Mouse (Mus musculus): ENCODE measurements around the gene Top2b. TPM values are rescaled to one million over a fixed set of nuclear protein-coding genes. Genes with fewer than 3 reads are reported as not detected.

The Top2b gene
- total and polyA plus RNA-seq, 3 experiments = 29.5 to 190 (median 39.5) TPM

GRCm38 (mm10) chr14:16447587-16447986 lies 82.6 kb downstream of the Top2b start:
- peak; percentile 41 for DNase-seq (ENCODE audit: low read depth, low spot score)
- no peaks in the 10 kb centered on the region for H3K27me3 ChIP-seq (ENCODE audit: control insufficient read depth in 1 of 2, insufficient read depth in 2 of 2, low read length in 2 of 2)
- no peak overlapping the region for H3K9ac ChIP-seq (ENCODE audit: control insufficient read depth, low read depth, low read length, poor library complexity, severe bottlenecking)
- H3K4me3 ChIP-seq (ENCODE audit: control insufficient read depth in 1 of 2, insufficient read depth in 1 of 2, low read depth in 2 of 2, low read length in 2 of 2) = no peak overlapping the region
- H3K79me2 ChIP-seq (ENCODE audit: control insufficient read depth, insufficient read depth, low read length, poor library complexity) = no peaks in the 10 kb centered on the region
- no peaks in the 10 kb centered on the region for H3K36me3 ChIP-seq (ENCODE audit: control insufficient read depth in 1 of 2, insufficient read depth in 2 of 2, low read length in 2 of 2)
- no peaks in the 10 kb centered on the region for H3K9me3 ChIP-seq (replicated peaks; ENCODE audit: insufficient read depth, low read length)
- H3K27ac ChIP-seq (ENCODE audit: control insufficient read depth, low read depth, low read length) = no peak overlapping the region
- TF ChIP-seq GATA1 (IDR thresholded peaks at IDR 0.05; ENCODE audit: low read depth, low read length) = no peak
- TF ChIP-seq USF1 (IDR thresholded peaks at IDR 0.05; ENCODE audit: low read depth, low read length) = no peak
- TF ChIP-seq E2F4 (IDR thresholded peaks at IDR 0.05; ENCODE audit: borderline replicate concordance, low read depth, low read length) = no peak
- TF ChIP-seq BHLHE40 (IDR thresholded peaks at IDR 0.05; ENCODE audit: borderline replicate concordance, low read depth, low read length) = no peak
- no peak for TF ChIP-seq ELF1 (IDR thresholded peaks at IDR 0.05; ENCODE audit: low read depth, low read length)
- TF ChIP-seq NELFE (IDR thresholded peaks at IDR 0.05; ENCODE audit: low read depth, low read length) = no peak
- TF ChIP-seq UBTF (IDR thresholded peaks at IDR 0.05; ENCODE audit: borderline replicate concordance, insufficient read depth, low read depth, low read length) = no peak
- no peak for TF ChIP-seq POLR2AphosphoS5 (IDR thresholded peaks at IDR 0.05; ENCODE audit: borderline replicate concordance, low read depth, low read length)
- TF ChIP-seq CHD2 (IDR thresholded peaks at IDR 0.05; ENCODE audit: low read length) = no peak
- TF ChIP-seq MEF2A (IDR thresholded peaks at IDR 0.05; ENCODE audit: extremely low read depth, insufficient replicate concordance, low read depth, low read length, poor library complexity, severe bottlenecking) = no peak
- no peak for TF ChIP-seq GABPA (IDR thresholded peaks at IDR 0.05; ENCODE audit: low read depth, low read length)
- TF ChIP-seq ZNF384 (IDR thresholded peaks at IDR 0.05; ENCODE audit: low read depth, low read length) = no peak
- TF ChIP-seq NRF1 (IDR thresholded peaks at IDR 0.05; ENCODE audit: insufficient read depth, low read depth, low read length, poor library complexity, severe bottlenecking) = no peak
- no peak for TF ChIP-seq ETS1 (IDR thresholded peaks at IDR 0.05; ENCODE audit: low read depth, low read length)
- no peak for TF ChIP-seq USF2 (IDR thresholded peaks at IDR 0.05; ENCODE audit: borderline replicate concordance in 1 of 2, insufficient read depth in 1 of 2, low read depth in 1 of 2, low read length in 2 of 2)
- no peak for TF ChIP-seq MAX (IDR thresholded peaks at IDR 0.05; ENCODE audit: low read length)
- no peak for TF ChIP-seq TAL1 (IDR thresholded peaks at IDR 0.05; ENCODE audit: low read length)
- TF ChIP-seq HCFC1 (IDR thresholded peaks at IDR 0.05; ENCODE audit: low read depth, low read length) = no peak
- TF ChIP-seq CTCF (IDR thresholded peaks at IDR 0.05 in 2 of 3, conservative IDR thresholded peaks at IDR 0.05 in 1 of 3; ENCODE audit: control insufficient read depth in 1 of 3, insufficient read depth in 1 of 3, low read depth in 2 of 3, low read length in 3 of 3, poor library complexity in 1 of 3, severe bottlenecking in 1 of 3) = peak; percentile 35 to 47 (median 40)
- TF ChIP-seq MYC (IDR thresholded peaks at IDR 0.05; ENCODE audit: low read depth, low read length) = no peak
- TF ChIP-seq MXI1 (IDR thresholded peaks at IDR 0.05; ENCODE audit: low read depth, low read length) = no peak
- no peak for TF ChIP-seq CHD1 (IDR thresholded peaks at IDR 0.05; ENCODE audit: low read depth, low read length)
- no peak for TF ChIP-seq POLR2AphosphoS2 (IDR thresholded peaks at IDR 0.05; ENCODE audit: low read length)
- TF ChIP-seq ZC3H11A (IDR thresholded peaks at IDR 0.05; ENCODE audit: low read depth, low read length) = 0 out of 2 replicates have a peak, but pooled peaks have one; percentile 19
- TF ChIP-seq SMC3 (IDR thresholded peaks at IDR 0.05; ENCODE audit: low read depth, low read length) = peak; percentile 35
- no peak for TF ChIP-seq MAFK (IDR thresholded peaks at IDR 0.05; ENCODE audit: borderline replicate concordance, low read depth, low read length)
- TF ChIP-seq MAZ (IDR thresholded peaks at IDR 0.05; ENCODE audit: low read depth, low read length) = no peak
- no peak for TF ChIP-seq JUND (IDR thresholded peaks at IDR 0.05; ENCODE audit: low read depth, low read length)
- TF ChIP-seq MYB (IDR thresholded peaks at IDR 0.05; ENCODE audit: low read depth, low read length) = no peak
- no peak for TF ChIP-seq KAT2A (conservative IDR thresholded peaks at IDR 0.05; ENCODE audit: low read depth, low read length)
- no peak for TF ChIP-seq POLR2A (IDR thresholded peaks at IDR 0.05; ENCODE audit: control insufficient read depth in 1 of 2, insufficient read depth in 1 of 2, low read depth in 1 of 2, low read length in 2 of 2, poor library complexity in 1 of 2)
- no peak for TF ChIP-seq TCF12 (IDR thresholded peaks at IDR 0.05; ENCODE audit: low read depth, low read length)
- TF ChIP-seq SIN3A (IDR thresholded peaks at IDR 0.05; ENCODE audit: low read length) = no peak
- peak; percentile 48 for TF ChIP-seq RAD21 (IDR thresholded peaks at IDR 0.05; ENCODE audit: low read depth, low read length)
- TF ChIP-seq ZKSCAN1 (IDR thresholded peaks at IDR 0.05; ENCODE audit: low read depth, low read length) = no peak
- H3K4me1 ChIP-seq (ENCODE audit: control insufficient read depth in 1 of 2, insufficient read depth in 2 of 2, low read length in 2 of 2) = no peaks in the 10 kb centered on the region
